Comparison of ENCODE assay signal across 23 mouse cellular contexts in the genomic region with DNA sequence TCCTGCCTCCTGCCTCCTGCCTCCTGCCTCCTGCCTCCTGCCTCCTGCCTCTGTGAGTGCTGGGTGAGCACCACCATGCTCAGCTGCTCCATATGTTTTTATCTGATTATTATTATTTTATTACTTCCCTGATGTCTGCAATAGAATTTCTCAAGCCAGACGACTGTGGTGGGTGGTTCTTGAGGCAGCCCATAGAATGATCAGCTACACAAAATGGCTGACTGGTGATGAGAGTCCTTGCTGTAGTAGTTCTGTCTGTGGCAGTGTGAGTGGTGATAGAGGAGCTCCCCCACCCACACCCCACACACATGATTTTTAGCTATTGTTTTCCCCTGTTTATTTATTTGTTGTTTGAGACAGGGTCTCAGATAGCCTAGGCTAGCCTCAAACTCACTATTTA. TPM values are rescaled to one million over a fixed set of nuclear protein-coding genes. Genes with fewer than 3 reads are reported as not detected.
DNase-seq lines count a peak whose midpoint lies in the region; ATAC-seq and TF ChIP-seq lines count a peak whose summit lies in the region.
"Had no signal": no experiment of that assay in that cellular context is flagged by ENCODE, and none has a peak within 500 bp of the region (broad histone marks: within the 10 kb centered on the region; RNA-seq: fewer than 3 reads in every experiment).

No protein-coding gene starts in this region.

- no peak overlapping the region for H3K9ac ChIP-seq in heart, embryonic 11.5 days (ENCODE audit: low read depth, low read length)
- no peak overlapping the region for H3K9ac ChIP-seq in intestine, postnatal 0 days (ENCODE audit: low read depth, low read length)
- H3K9ac ChIP-seq in intestine, embryonic 15.5 days: no peak overlapping the region
- H3K9ac ChIP-seq in midbrain, embryonic 11.5 days (ENCODE audit: low read length): no peak overlapping the region
- H3K9ac ChIP-seq in midbrain, embryonic 13.5 days (replicated peaks): no peak overlapping the region

- DNase-seq in heart, adult 11 months: peak; percentile 69
- peak; percentile 80 for DNase-seq in midbrain, embryonic 11.5 days (ENCODE audit: low spot score, missing footprints)
- peak; percentile 31 for DNase-seq in R1 (ENCODE audit: low read depth, low spot score)
- DNase-seq in layer of hippocampus, postnatal 36 days: no peak
- DNase-seq: adrenal gland, adult 2 months; adrenal gland, adult 8-10 months; adrenal gland, postnatal 10 days; adrenal gland, postnatal 14 days; adrenal gland, postnatal 25 days; adrenal gland, postnatal 36 days; B cell, adult 2 months; cerebellum, adult 11 months; cerebellum, adult 11-12 months; cerebellum, adult 18-20 months had no signal

- no peak overlapping the region for H3K27ac ChIP-seq in heart, embryonic 11.5 days (ENCODE audit: low read depth, low read length)
- no peak overlapping the region for H3K27ac ChIP-seq in intestine, postnatal 0 days (ENCODE audit: low read depth, low read length)
- no peak overlapping the region for H3K27ac ChIP-seq in intestine, embryonic 15.5 days
- H3K27ac ChIP-seq in midbrain, embryonic 11.5 days (ENCODE audit: low read depth, low read length): no peak overlapping the region
- no peak overlapping the region for H3K27ac ChIP-seq in midbrain, embryonic 13.5 days

- no peaks in the 10 kb centered on the region for H3K36me3 ChIP-seq in heart, embryonic 11.5 days (ENCODE audit: control insufficient read depth, insufficient read depth, low read length)
- no peaks in the 10 kb centered on the region for H3K36me3 ChIP-seq in intestine, postnatal 0 days (ENCODE audit: control insufficient read depth, insufficient read depth)
- no peaks in the 10 kb centered on the region for H3K36me3 ChIP-seq in intestine, embryonic 15.5 days
- no peaks in the 10 kb centered on the region for H3K36me3 ChIP-seq in midbrain, embryonic 11.5 days (ENCODE audit: control insufficient read depth, insufficient read depth, low read length)
- H3K36me3 ChIP-seq in midbrain, embryonic 13.5 days: no peaks in the 10 kb centered on the region
- H3K36me3 ChIP-seq: G1E had no signal

- no peak for TF ChIP-seq CTCF in intestine, postnatal 0 days (IDR thresholded peaks at IDR 0.05; ENCODE audit: low read depth)

- no peak overlapping the region for H3K4me2 ChIP-seq in heart, embryonic 11.5 days
- no peak overlapping the region for H3K4me2 ChIP-seq in intestine, postnatal 0 days (replicated peaks; ENCODE audit: low read depth)
- H3K4me2 ChIP-seq in intestine, embryonic 15.5 days (replicated peaks): no peak overlapping the region
- no peak overlapping the region for H3K4me2 ChIP-seq in midbrain, embryonic 11.5 days
- no peak overlapping the region for H3K4me2 ChIP-seq in midbrain, embryonic 13.5 days (replicated peaks)

- H3K27me3 ChIP-seq in heart, embryonic 11.5 days (ENCODE audit: control insufficient read depth, insufficient read depth, low read length): no peaks in the 10 kb centered on the region
- H3K27me3 ChIP-seq in intestine, postnatal 0 days (replicated peaks; ENCODE audit: control insufficient read depth, insufficient read depth, low read length): no peaks in the 10 kb centered on the region
- H3K27me3 ChIP-seq in intestine, embryonic 15.5 days (replicated peaks): no peaks in the 10 kb centered on the region
- no peaks in the 10 kb centered on the region for H3K27me3 ChIP-seq in midbrain, embryonic 11.5 days (ENCODE audit: control insufficient read depth, insufficient read depth, low read length)
- no peaks in the 10 kb centered on the region for H3K27me3 ChIP-seq in midbrain, embryonic 13.5 days
- H3K27me3 ChIP-seq: CH12.LX, Patski had no signal

- peaks cover 10% of the 10 kb centered on the region for H3K4me1 ChIP-seq in heart, embryonic 11.5 days (ENCODE audit: control insufficient read depth, insufficient read depth, low read length)
- no peaks in the 10 kb centered on the region for H3K4me1 ChIP-seq in intestine, postnatal 0 days (replicated peaks; ENCODE audit: control insufficient read depth, insufficient read depth, low read length)
- H3K4me1 ChIP-seq in intestine, embryonic 15.5 days (replicated peaks): no peaks in the 10 kb centered on the region
- no peaks in the 10 kb centered on the region for H3K4me1 ChIP-seq in midbrain, embryonic 11.5 days (ENCODE audit: control insufficient read depth, insufficient read depth, low read length)
- peaks cover 5% of the 10 kb centered on the region; the same call in 1 of the 2 replicates for H3K4me1 ChIP-seq in midbrain, embryonic 13.5 days (replicated peaks)

- H3K4me3 ChIP-seq in heart, embryonic 11.5 days (ENCODE audit: low read depth, low read length): no peak overlapping the region
- H3K4me3 ChIP-seq in intestine, postnatal 0 days (ENCODE audit: low read depth, low read length): no peak overlapping the region
- H3K4me3 ChIP-seq in intestine, embryonic 15.5 days (replicated peaks): no peak overlapping the region
- no peak overlapping the region for H3K4me3 ChIP-seq in midbrain, embryonic 11.5 days (ENCODE audit: low read depth, low read length)
- no peak overlapping the region for H3K4me3 ChIP-seq in midbrain, embryonic 13.5 days (replicated peaks)

- H3K9me3 ChIP-seq in heart, embryonic 11.5 days (replicated peaks; ENCODE audit: control insufficient read depth, low read length): no peaks in the 10 kb centered on the region
- no peaks in the 10 kb centered on the region for H3K9me3 ChIP-seq in intestine, postnatal 0 days (ENCODE audit: control insufficient read depth)
- no peaks in the 10 kb centered on the region for H3K9me3 ChIP-seq in intestine, embryonic 15.5 days
- H3K9me3 ChIP-seq in midbrain, embryonic 11.5 days (ENCODE audit: control insufficient read depth, low read length): no peaks in the 10 kb centered on the region
- no peaks in the 10 kb centered on the region for H3K9me3 ChIP-seq in midbrain, embryonic 13.5 days
- H3K9me3 ChIP-seq: G1E had no signal

- ATAC-seq in heart, embryonic 11.5 days (replicated peaks; ENCODE audit: insufficient number of reproducible peaks, low FRiP score, low TSS enrichment): no peak
- 0 out of 2 replicates have a peak, but pooled peaks have one; percentile 28 for ATAC-seq in intestine, postnatal 0 days
- no peak for ATAC-seq in intestine, embryonic 15.5 days
- no peak for ATAC-seq in midbrain, embryonic 11.5 days (ENCODE audit: low FRiP score)
- no peak for ATAC-seq in midbrain, embryonic 13.5 days
- ATAC-seq: activated CD4-positive, CD25-positive, alpha-beta regulatory T cell, adult 4 months; CD4-positive, CD25-positive, alpha-beta regulatory T cell, adult 4 months; Patski had no signal

- 59% methylated on average over 1 of the region's 1 CpGs for WGBS in heart, embryonic 11.5 days (ENCODE audit: insufficient replicate concordance)
- 19% methylated on average over 1 of the region's 1 CpGs for WGBS in intestine, postnatal 0 days
- 50% methylated on average over 1 of the region's 1 CpGs for WGBS in intestine, embryonic 15.5 days
- WGBS in midbrain, embryonic 11.5 days: 59% methylated on average over 1 of the region's 1 CpGs
- 65% methylated on average over 1 of the region's 1 CpGs for WGBS in midbrain, embryonic 13.5 days

RNA-seq across cellular contexts. Expression of a gene that starts 30.2 kb away (rescaled TPM):
- 360 and 376 TPM in 2 replicates for polyA plus RNA-seq in heart, embryonic 11.5 days (2014; fragmentation: Nextera tagmentation; extraction: Ambion mirVana)
- 1,986 and 2,053 TPM in 2 replicates for polyA plus RNA-seq in intestine, postnatal 0 days (2015; fragmentation: Nextera tagmentation; extraction: Ambion mirVana)
- 512 and 519 TPM in 2 replicates for polyA plus RNA-seq in intestine, embryonic 15.5 days (2015; fragmentation: Nextera tagmentation; extraction: Ambion mirVana)
- 300 and 312 TPM in 2 replicates for polyA plus RNA-seq in midbrain, embryonic 11.5 days (2014; fragmentation: Nextera tagmentation; extraction: Ambion mirVana)
- 378 and 397 TPM in 2 replicates for polyA plus RNA-seq in midbrain, embryonic 13.5 days (2015; fragmentation: Nextera tagmentation; extraction: Ambion mirVana)
- total RNA-seq in layer of hippocampus, postnatal 36 days (2021): 100 to 1,000 TPM; 233 to 239 TPM

RNA-seq across cellular contexts. Expression of a gene that starts 43.3 kb away (rescaled TPM):
- 7.1 and 8.4 TPM in 2 replicates for polyA plus RNA-seq in heart, embryonic 11.5 days (2014; fragmentation: Nextera tagmentation; extraction: Ambion mirVana)
- polyA plus RNA-seq in intestine, postnatal 0 days (2015; fragmentation: Nextera tagmentation; extraction: Ambion mirVana): 2.8 and 3.1 TPM in 2 replicates
- 4.4 and 6.3 TPM in 2 replicates for polyA plus RNA-seq in intestine, embryonic 15.5 days (2015; fragmentation: Nextera tagmentation; extraction: Ambion mirVana)
- polyA plus RNA-seq in midbrain, embryonic 11.5 days (2014; fragmentation: Nextera tagmentation; extraction: Ambion mirVana): 8.4 and 8.9 TPM in 2 replicates
- 9.7 and 10.4 TPM in 2 replicates for polyA plus RNA-seq in midbrain, embryonic 13.5 days (2015; fragmentation: Nextera tagmentation; extraction: Ambion mirVana)
- total RNA-seq in layer of hippocampus, postnatal 36 days (2021): 10 to 100 TPM; 41.4 to 41.7 TPM

Comparison
In these comparisons a context has a peak if more than half of its experiments do, and no peak if none do; other contexts are left out.
1. DNase-seq: peak in heart, adult 11 months (single experiment), midbrain, embryonic 11.5 days (single experiment) and R1 (single experiment); none in layer of hippocampus, postnatal 36 days (0 of 2).